Mouse (Mus musculus) forebrain, postnatal 0 days (tissue): Measurements from ENCODE around the gene Etnk2. TPM values are rescaled to one million over a fixed set of nuclear protein-coding genes. Genes with fewer than 3 reads are reported as not detected.

Experiments
- ATAC-seq: fragments of 200-750 bp; cut with Nextera tagmentation; 2 replicates; pipeline ENCODE4 v1.8.0; 2017; ENCODE audit warnings: mild to moderate bottlenecking, moderate library complexity
- DNase-seq: peaks from one replicate; pipeline ENCODE4 v3.0.0-alpha.2; 2015
- H3K27ac ChIP-seq: fragments of 300-500 bp; sonication (generic); 2 replicates; pipeline ENCODE4 v1.5.1; 2014; ENCODE audit warnings: low read depth, mild to moderate bottlenecking, antibody characterized with exemption, low read length, moderate library complexity, mixed read lengths
- H3K27me3 ChIP-seq: fragments of 300-500 bp; sonication (generic); 2 replicates; pipeline ENCODE4 v1.6.1; 2014; ENCODE audit warnings: mild to moderate bottlenecking, low read length, mixed read lengths; ENCODE audit not compliant: insufficient read depth
- H3K36me3 ChIP-seq: fragments of 300-500 bp; sonication (generic); 2 replicates; pipeline ENCODE4 v1.6.1; 2014; ENCODE audit warnings: mild to moderate bottlenecking, moderate library complexity; ENCODE audit not compliant: insufficient read depth
- H3K4me1 ChIP-seq: fragments of 300-500 bp; sonication (generic); 2 replicates; pipeline ENCODE4 v1.6.1; 2014; ENCODE audit warnings: antibody characterized with exemption; ENCODE audit not compliant: insufficient read depth
- H3K4me2 ChIP-seq: fragments of 300-500 bp; sonication (generic); 2 replicates; pipeline ENCODE4 v1.6.1; 2014; ENCODE audit warnings: low read depth, mild to moderate bottlenecking, moderate library complexity
- H3K4me3 ChIP-seq: fragments of 300-500 bp; sonication (generic); 2 replicates; pipeline ENCODE4 v1.5.1; 2014; ENCODE audit warnings: low read depth, low read length, mixed read lengths
- H3K9ac ChIP-seq: fragments of 300-500 bp; sonication (generic); 2 replicates; pipeline ENCODE4 v1.6.1; 2014; ENCODE audit warnings: mild to moderate bottlenecking
- H3K9me3 ChIP-seq: fragments of 300-500 bp; sonication (generic); 2 replicates; pipeline ENCODE4 v1.6.1; 2016; ENCODE audit warnings: low read length
- CTCF ChIP-seq: sonication (generic); IDR thresholded peaks from 2 replicates; pipeline ENCODE4 v1.5.1; 2016; ENCODE audit warnings: antibody characterized with exemption, control low read depth, low read depth
- WGBS: fragments of 180-500 bp; shearing (Covaris S2); extraction: QIAGEN DNeasy Blood & Tissue Kit; methylation state at CpG from one replicate; pipeline ENCODE4 v1.1.7; 2014; 5-methylcytosine and 5-hydroxymethylcytosine counted together
- polyA plus RNA-seq: library from polyadenylated mRNA; unstranded; fragments of >200 nt; fragmentation: Nextera tagmentation; extraction: Ambion mirVana; gene quantifications from 2 replicates; pipeline ENCODE4 v1.2.1, GENCODE M21; 2015
- total RNA-seq: library from RNA; depleted of rRNA; stranded (reverse); fragments of >200 nt; gene quantifications from 2 replicates; pipeline ENCODE4 v1.2.3, GENCODE M21; 2014

Gene Etnk2
- total and polyA plus RNA-seq, 2 experiments from 2014 or later = 17.6 to 25.3 TPM

DNA sequence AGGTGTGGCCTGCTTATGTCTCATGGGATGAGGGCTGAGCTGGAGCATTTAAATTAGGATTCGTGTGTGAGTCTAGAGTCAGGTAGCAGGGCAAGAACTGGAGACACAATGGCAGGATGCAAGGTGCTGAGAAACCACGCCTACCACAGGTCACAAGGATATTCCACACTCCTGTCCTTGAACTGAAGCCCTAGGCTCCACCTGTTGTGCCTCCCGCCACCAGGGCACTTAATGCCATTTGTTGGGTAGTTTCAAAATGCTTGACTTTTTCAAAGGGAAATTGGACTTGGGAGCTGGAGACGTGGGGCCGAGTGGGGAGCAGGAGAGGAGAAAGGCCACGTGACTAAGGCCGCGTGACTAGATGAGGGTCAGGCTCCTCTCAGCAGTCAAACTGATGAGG is 37.4 kb upstream of the Etnk2 start:
- H3K9ac ChIP-seq = no peak overlapping the region
- TF ChIP-seq CTCF = no peak
- no peak overlapping the region for H3K4me2 ChIP-seq
- H3K27me3 ChIP-seq = no peaks in the 10 kb centered on the region
- DNase-seq (no peak), ATAC-seq (no peak)
- no peak overlapping the region for H3K27ac ChIP-seq
- 92% methylated on average over 8 of the region's 8 CpGs for WGBS
- H3K36me3 ChIP-seq = no peaks in the 10 kb centered on the region
- no peaks in the 10 kb centered on the region for H3K9me3 ChIP-seq
- peaks cover 8% of the 10 kb centered on the region; the same call in 1 of the 2 replicates for H3K4me1 ChIP-seq
- no peak overlapping the region for H3K4me3 ChIP-seq

DNA sequence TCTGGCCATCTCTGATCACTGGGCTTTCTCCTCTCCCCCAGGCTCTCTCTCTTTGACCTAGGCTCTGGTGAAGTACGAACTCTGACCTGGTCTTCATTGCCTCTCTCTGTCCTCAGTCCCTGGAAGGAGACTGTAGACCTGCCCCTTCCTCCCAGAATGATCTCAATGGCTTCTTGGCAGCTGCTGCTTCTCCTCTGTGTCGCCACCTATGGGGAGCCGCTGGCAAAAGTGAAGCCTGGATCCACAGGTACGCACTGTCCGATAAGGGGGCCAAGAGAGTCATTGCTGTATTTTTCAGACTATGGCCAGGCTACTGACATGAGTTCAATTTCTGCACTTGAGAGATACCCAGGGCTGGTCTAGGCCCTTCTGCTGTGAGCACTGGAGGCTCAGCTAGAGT is 36.3 kb upstream of the Etnk2 start:
- ATAC-seq = no peak
- H3K27ac ChIP-seq = no peak overlapping the region
- no peaks in the 10 kb centered on the region for H3K36me3 ChIP-seq
- H3K27me3 ChIP-seq = no peaks in the 10 kb centered on the region
- no peak for DNase-seq
- WGBS = 69% methylated on average over 5 of the region's 5 CpGs
- H3K4me3 ChIP-seq = no peak overlapping the region
- H3K4me2 ChIP-seq = no peak overlapping the region
- H3K9ac ChIP-seq = no peak overlapping the region
- no peaks in the 10 kb centered on the region for H3K9me3 ChIP-seq
- peaks cover 17% of the 10 kb centered on the region; the same call in 1 of the 2 replicates for H3K4me1 ChIP-seq
- TF ChIP-seq CTCF = no peak

DNA sequence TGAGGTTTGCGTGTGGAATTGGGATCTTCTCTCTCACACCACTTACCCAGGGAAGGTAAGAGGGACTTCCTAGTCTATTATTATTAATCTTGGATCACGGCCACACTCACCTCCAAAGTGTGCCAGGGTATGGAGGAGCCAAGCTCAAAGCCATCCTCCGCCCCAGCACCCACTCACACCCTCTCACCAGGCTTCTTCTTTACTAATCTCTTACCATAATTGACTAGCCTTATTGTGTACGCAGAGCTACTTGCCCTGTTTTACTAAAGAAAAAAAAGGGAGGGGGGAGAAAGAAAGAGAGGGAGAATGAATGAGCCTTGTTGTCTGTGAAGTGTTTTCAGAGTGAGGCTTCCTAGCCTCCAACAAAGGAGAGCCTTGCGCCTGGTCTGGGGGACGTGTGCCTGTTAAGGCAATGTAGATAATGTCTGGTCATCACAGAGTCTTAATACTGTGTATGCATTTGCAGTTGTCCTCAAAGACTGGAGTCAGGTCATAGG is 35.0 kb upstream of the Etnk2 start:
- DNase-seq (no peak), ATAC-seq (peak; percentile 23; the same call in 1 of the 2 replicates)
- WGBS = 26% methylated on average over 6 of the region's 6 CpGs
- no peak overlapping the region for H3K9ac ChIP-seq
- H3K9me3 ChIP-seq = no peaks in the 10 kb centered on the region
- H3K4me1 ChIP-seq = peaks cover 17% of the 10 kb centered on the region; the same call in 1 of the 2 replicates
- no peak overlapping the region for H3K4me3 ChIP-seq
- no peak overlapping the region for H3K27ac ChIP-seq
- no peaks in the 10 kb centered on the region for H3K27me3 ChIP-seq
- no peaks in the 10 kb centered on the region for H3K36me3 ChIP-seq
- H3K4me2 ChIP-seq = no peak overlapping the region
- no peak for TF ChIP-seq CTCF

DNA sequence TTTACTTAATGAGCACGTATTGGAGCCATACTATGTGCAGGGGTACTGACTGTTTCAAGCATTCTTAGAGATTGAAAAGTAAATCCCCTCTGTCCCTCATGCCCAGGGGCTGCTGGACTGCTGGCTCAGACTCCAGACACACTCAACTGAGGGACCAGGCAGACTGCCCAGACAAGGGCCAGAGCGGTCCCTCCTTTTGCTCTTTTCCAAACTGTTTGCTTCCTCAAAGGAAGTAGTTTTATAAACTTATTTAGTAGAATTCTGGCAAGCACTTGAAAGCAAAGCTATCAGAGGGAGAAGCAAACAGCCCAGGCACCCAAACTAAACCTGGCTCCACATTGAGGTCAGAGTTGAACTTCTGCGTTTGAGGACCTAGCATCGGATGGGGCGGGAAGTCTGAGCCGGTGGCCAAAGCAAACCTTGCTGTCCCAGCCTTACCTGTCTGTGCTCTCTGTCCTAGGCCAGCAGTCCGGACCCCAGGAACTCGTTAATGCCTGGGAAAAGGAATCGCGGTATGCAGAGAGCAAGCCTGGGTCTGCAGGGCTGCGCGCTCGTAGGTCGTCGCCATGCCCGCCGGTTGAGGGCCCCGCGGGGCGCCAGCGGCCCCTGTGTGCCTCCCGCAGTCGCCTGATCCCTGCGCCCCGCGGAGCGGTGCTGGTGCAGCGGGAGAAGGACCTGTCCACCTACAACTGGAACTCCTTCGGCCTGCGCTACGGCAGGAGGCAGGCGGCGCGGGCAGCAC is 34.3 kb upstream of the Etnk2 start:
- Histone ChIP-seq H3K4me3 (peak overlapping the region; percentile 20), H3K27ac (no peak overlapping the region), H3K9ac (peak overlapping the region; percentile 29; the same call in 1 of the 2 replicates), H3K4me1 (peaks cover 17% of the 10 kb centered on the region; the same call in 1 of the 2 replicates), H3K9me3 (no peaks in the 10 kb centered on the region), H3K36me3 (no peaks in the 10 kb centered on the region), H3K27me3 (no peaks in the 10 kb centered on the region), H3K4me2 (peak overlapping the region; percentile 47)
- ATAC-seq (peak; percentile 38; the same call in 1 of the 2 replicates), DNase-seq (no peak)
- no peak for TF ChIP-seq CTCF
- 8% methylated on average over 34 of the region's 34 CpGs for WGBS

DNA sequence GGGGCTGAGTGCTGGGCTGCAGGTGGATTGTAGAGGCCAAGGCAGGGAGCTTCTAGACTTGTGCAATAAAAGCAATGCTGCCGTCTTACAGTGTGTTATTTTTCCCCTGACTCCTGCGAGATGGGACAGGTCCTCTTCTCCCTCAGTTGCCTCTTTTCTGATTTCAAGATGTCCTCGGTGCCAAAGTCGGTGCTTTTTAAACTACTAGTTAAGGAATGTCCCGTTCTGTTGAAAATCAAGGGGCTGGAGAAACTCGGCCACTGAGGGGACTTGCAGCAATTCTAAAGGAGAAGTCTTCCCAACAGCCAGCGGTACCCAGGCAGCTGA is 33.8 kb upstream of the Etnk2 start:
- H3K4me2 ChIP-seq = peak overlapping the region; percentile 47
- H3K36me3 ChIP-seq = no peaks in the 10 kb centered on the region
- peak overlapping the region; percentile 29; the same call in 1 of the 2 replicates for H3K9ac ChIP-seq
- peak overlapping the region; percentile 20; the same call in 1 of the 2 replicates for H3K4me3 ChIP-seq
- H3K27ac ChIP-seq = no peak overlapping the region
- TF ChIP-seq CTCF = no peak
- no peak for ATAC-seq
- H3K9me3 ChIP-seq = no peaks in the 10 kb centered on the region
- DNase-seq = no peak
- WGBS = 29% methylated on average over 7 of the region's 7 CpGs
- H3K27me3 ChIP-seq = no peaks in the 10 kb centered on the region
- H3K4me1 ChIP-seq = peaks cover 17% of the 10 kb centered on the region; the same call in 1 of the 2 replicates

DNA sequence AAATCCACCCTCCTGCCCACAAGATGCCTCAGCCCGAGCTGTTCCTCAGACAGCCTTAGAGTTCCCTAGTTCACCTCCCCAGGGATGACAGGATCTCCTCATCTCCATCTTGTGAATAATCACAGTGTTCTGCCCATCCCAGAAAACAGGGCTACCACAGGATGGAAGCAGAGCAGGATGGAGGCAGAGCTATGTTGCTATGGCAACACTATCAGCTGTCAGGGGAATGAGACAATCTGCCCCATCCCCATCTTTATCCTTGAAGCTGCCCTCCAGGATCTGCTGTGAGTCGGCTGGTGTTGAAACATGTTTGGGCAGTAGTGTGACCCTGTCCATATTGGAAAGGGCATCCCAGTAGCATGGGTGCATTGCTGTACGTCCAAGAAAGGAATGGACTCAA is 32.2 kb upstream of the Etnk2 start:
- H3K4me2 ChIP-seq = no peak overlapping the region
- H3K27me3 ChIP-seq = no peaks in the 10 kb centered on the region
- no peak overlapping the region for H3K9ac ChIP-seq
- DNase-seq (peak; percentile 73), ATAC-seq (peak; percentile 79)
- no peak overlapping the region for H3K4me3 ChIP-seq
- H3K9me3 ChIP-seq = no peaks in the 10 kb centered on the region
- 57% methylated on average over 3 of the region's 3 CpGs for WGBS
- 0 out of 2 replicates have a peak overlapping the region, but pooled peaks have one; percentile 29 for H3K27ac ChIP-seq
- H3K4me1 ChIP-seq = peaks cover 17% of the 10 kb centered on the region; the same call in 1 of the 2 replicates
- H3K36me3 ChIP-seq = no peaks in the 10 kb centered on the region
- TF ChIP-seq CTCF = no peak
